Mouse (Mus musculus): ENCODE measurements at regions not wholly inside any gene's neighbourhood (a gene's known extent, or its start where the extent isn't known, plus 50 kb on each side); places are given as distances from the start of the nearest gene placed in this dataset.

- H3K27ac ChIP-seq: no peak overlapping the region
- intact Hi-C loops (cut with DNase I): no loop called here
- TF ChIP-seq EP300 (IDR thresholded peaks at IDR 0.05; ENCODE audit: insufficient read depth, low read depth, low read length): no peak
- peak; percentile 78 for TF ChIP-seq CTCF (IDR thresholded peaks at IDR 0.05)
- no peaks in the 10 kb centered on the region for H3K27me3 ChIP-seq (ENCODE audit: control insufficient read depth, insufficient read depth, low read length)
- no peak for DNase-seq
- no peak overlapping the region for H3K9ac ChIP-seq (ENCODE audit: low read depth, low read length)
- no peaks in the 10 kb centered on the region for H3K36me3 ChIP-seq (ENCODE audit: control insufficient read depth, insufficient read depth, low read length)
- H3K4me1 ChIP-seq (ENCODE audit: control insufficient read depth, insufficient read depth, low read length): no peaks in the 10 kb centered on the region
- WGBS: 53% methylated on average over 8 of the region's 8 CpGs
- H3K79me2 ChIP-seq (replicated peaks; ENCODE audit: control insufficient read depth, insufficient read depth, low read length): no peaks in the 10 kb centered on the region
- no peak overlapping the region for H3K4me3 ChIP-seq
Measured at GRCm38 (mm10) chr12:45443512-45444190, 369.1 kb upstream of the Stxbp6 start.

GRCm38 (mm10) chr12:45442474-45442873 is 368.0 kb upstream of the Stxbp6 start:
- H3K79me2 ChIP-seq (replicated peaks; ENCODE audit: control insufficient read depth, insufficient read depth, low read length): no peaks in the 10 kb centered on the region
- H3K36me3 ChIP-seq (ENCODE audit: control insufficient read depth, insufficient read depth, low read length): no peaks in the 10 kb centered on the region
- H3K27ac ChIP-seq: no peak overlapping the region
- no peak overlapping the region for H3K9ac ChIP-seq (ENCODE audit: low read depth, low read length)
- DNase-seq: no peak
- intact Hi-C loops (cut with DNase I): no loop called here
- no peak for TF ChIP-seq POLR2A (IDR thresholded peaks at IDR 0.05; ENCODE audit: insufficient read depth, low read depth, low read length)
- no peak for TF ChIP-seq CTCF (IDR thresholded peaks at IDR 0.05)
- TF ChIP-seq EP300 (IDR thresholded peaks at IDR 0.05; ENCODE audit: insufficient read depth, low read depth, low read length): no peak
- H3K4me1 ChIP-seq (ENCODE audit: control insufficient read depth, insufficient read depth, low read length): no peaks in the 10 kb centered on the region
- no peaks in the 10 kb centered on the region for H3K27me3 ChIP-seq (ENCODE audit: control insufficient read depth, insufficient read depth, low read length)
- H3K4me3 ChIP-seq: no peak overlapping the region
- 57% methylated on average over 4 of the region's 4 CpGs for WGBS

GRCm38 (mm10) chr12:45439745-45440144 is 365.2 kb upstream of the Stxbp6 start:
- Histone ChIP-seq H3K4me3 (no peak overlapping the region), H3K4me1 (ENCODE audit: control insufficient read depth, insufficient read depth, low read length) (no peaks in the 10 kb centered on the region), H3K27ac (no peak overlapping the region), H3K9ac (ENCODE audit: low read depth, low read length) (no peak overlapping the region), H3K27me3 (ENCODE audit: control insufficient read depth, insufficient read depth, low read length) (no peaks in the 10 kb centered on the region), H3K36me3 (ENCODE audit: control insufficient read depth, insufficient read depth, low read length) (no peaks in the 10 kb centered on the region), H3K79me2 (replicated peaks; ENCODE audit: control insufficient read depth, insufficient read depth, low read length) (no peaks in the 10 kb centered on the region)
- no peak for DNase-seq
- WGBS: 75% methylated on average over 2 of the region's 2 CpGs
- intact Hi-C loops (cut with DNase I): no loop called here
- TF ChIP-seq EP300 (IDR thresholded peaks at IDR 0.05; ENCODE audit: insufficient read depth, low read depth, low read length) (no peak), POLR2A (IDR thresholded peaks at IDR 0.05; ENCODE audit: insufficient read depth, low read depth, low read length) (no peak), CTCF (IDR thresholded peaks at IDR 0.05) (no peak)

- H3K27me3 ChIP-seq (ENCODE audit: control insufficient read depth, insufficient read depth, low read length): no peaks in the 10 kb centered on the region
- no peak overlapping the region for H3K4me3 ChIP-seq
- DNase-seq: no peak
- no peaks in the 10 kb centered on the region for H3K36me3 ChIP-seq (ENCODE audit: control insufficient read depth, insufficient read depth, low read length)
- H3K27ac ChIP-seq: no peak overlapping the region
- H3K9ac ChIP-seq (ENCODE audit: low read depth, low read length): no peak overlapping the region
- intact Hi-C loops (cut with DNase I): no loop called here
- TF ChIP-seq EP300 (IDR thresholded peaks at IDR 0.05; ENCODE audit: insufficient read depth, low read depth, low read length) (no peak), POLR2A (IDR thresholded peaks at IDR 0.05; ENCODE audit: insufficient read depth, low read depth, low read length) (no peak), CTCF (IDR thresholded peaks at IDR 0.05) (no peak)
- H3K79me2 ChIP-seq (replicated peaks; ENCODE audit: control insufficient read depth, insufficient read depth, low read length): no peaks in the 10 kb centered on the region
- H3K4me1 ChIP-seq (ENCODE audit: control insufficient read depth, insufficient read depth, low read length): no peaks in the 10 kb centered on the region
Measured at GRCm38 (mm10) chr12:45437271-45437670, 362.8 kb upstream of the Stxbp6 start.

GRCm38 (mm10) chr12:45399436-45399835 is 324.9 kb upstream of the Stxbp6 start:
- Histone ChIP-seq H3K9ac (ENCODE audit: low read depth, low read length) (no peak overlapping the region), H3K36me3 (ENCODE audit: control insufficient read depth, insufficient read depth, low read length) (no peaks in the 10 kb centered on the region), H3K27me3 (ENCODE audit: control insufficient read depth, insufficient read depth, low read length) (no peaks in the 10 kb centered on the region), H3K79me2 (replicated peaks; ENCODE audit: control insufficient read depth, insufficient read depth, low read length) (no peaks in the 10 kb centered on the region), H3K4me1 (ENCODE audit: control insufficient read depth, insufficient read depth, low read length) (no peaks in the 10 kb centered on the region), H3K4me3 (no peak overlapping the region), H3K27ac (no peak overlapping the region)
- intact Hi-C loops (cut with DNase I): no loop called here
- WGBS: 34% methylated on average over 2 of the region's 2 CpGs
- DNase-seq: no peak
- no peak for TF ChIP-seq EP300 (IDR thresholded peaks at IDR 0.05; ENCODE audit: insufficient read depth, low read depth, low read length)
- no peak for TF ChIP-seq CTCF (IDR thresholded peaks at IDR 0.05)
- no peak for TF ChIP-seq POLR2A (IDR thresholded peaks at IDR 0.05; ENCODE audit: insufficient read depth, low read depth, low read length)

GRCm38 (mm10) chr12:45384864-45385263 is 310.4 kb upstream of the Stxbp6 start:
- 60% methylated on average over 3 of the region's 3 CpGs for WGBS
- intact Hi-C loops (cut with DNase I): no loop called here
- H3K9ac ChIP-seq (ENCODE audit: low read depth, low read length): no peak overlapping the region
- no peak for DNase-seq
- no peaks in the 10 kb centered on the region for H3K4me1 ChIP-seq (ENCODE audit: control insufficient read depth, insufficient read depth, low read length)
- H3K27ac ChIP-seq: no peak overlapping the region
- H3K27me3 ChIP-seq (ENCODE audit: control insufficient read depth, insufficient read depth, low read length): no peaks in the 10 kb centered on the region
- TF ChIP-seq EP300 (IDR thresholded peaks at IDR 0.05; ENCODE audit: insufficient read depth, low read depth, low read length) (no peak), POLR2A (IDR thresholded peaks at IDR 0.05; ENCODE audit: insufficient read depth, low read depth, low read length) (no peak), CTCF (IDR thresholded peaks at IDR 0.05) (peak; percentile 53)
- no peak overlapping the region for H3K4me3 ChIP-seq
- no peaks in the 10 kb centered on the region for H3K36me3 ChIP-seq (ENCODE audit: control insufficient read depth, insufficient read depth, low read length)
- no peaks in the 10 kb centered on the region for H3K79me2 ChIP-seq (replicated peaks; ENCODE audit: control insufficient read depth, insufficient read depth, low read length)

Measured in heart, adult 2 months (tissue).